Mouse (Mus musculus): ENCODE data around the gene Nubpl. TPM values are rescaled to one million over a fixed set of nuclear protein-coding genes. Genes with fewer than 3 reads are reported as not detected.
A peak's percentile ranks its signal among the peaks of the same experiment; 100 is the strongest.
"Not testable (repeated sequence)": the region's sequence is repeated elsewhere in the genome, so short reads cannot be mapped to it uniquely, and the experiment has no call there.

Gene Nubpl
- 1 to 10 TPM; 9.4 to 9.9 TPM for total RNA-seq (2021)
- long read RNA-seq, experiment 1, transcript Nubpl-201 (11 exons, 2,987 nt) = major isoform, 21 of 24 reads
- long read RNA-seq, experiment 1, partial matches to known transcripts = 1 of 24 reads
- long read RNA-seq, experiment 1, other reads (novel, unspliced or antisense) = 2 of 24 reads
- long read RNA-seq, experiment 2, transcript Nubpl-201 (11 exons, 2,987 nt) = major isoform, 6 of 6 reads
- long read RNA-seq, experiment 2, partial matches to known transcripts = 0 of 6 reads
- long read RNA-seq, experiment 2, other reads (novel, unspliced or antisense) = 0 of 6 reads

GRCm38 (mm10) chr12:52097650-52098070 lies at the start of gene Nubpl:
Gene Nubpl, plus strand, starts transcription at chr12:52097737.
- DNase-seq = peak; percentile 94 to 96

GRCm38 (mm10) chr12:52049324-52049723 lies 48.2 kb upstream of the Nubpl start:
- DNase-seq = no peak

DNA sequence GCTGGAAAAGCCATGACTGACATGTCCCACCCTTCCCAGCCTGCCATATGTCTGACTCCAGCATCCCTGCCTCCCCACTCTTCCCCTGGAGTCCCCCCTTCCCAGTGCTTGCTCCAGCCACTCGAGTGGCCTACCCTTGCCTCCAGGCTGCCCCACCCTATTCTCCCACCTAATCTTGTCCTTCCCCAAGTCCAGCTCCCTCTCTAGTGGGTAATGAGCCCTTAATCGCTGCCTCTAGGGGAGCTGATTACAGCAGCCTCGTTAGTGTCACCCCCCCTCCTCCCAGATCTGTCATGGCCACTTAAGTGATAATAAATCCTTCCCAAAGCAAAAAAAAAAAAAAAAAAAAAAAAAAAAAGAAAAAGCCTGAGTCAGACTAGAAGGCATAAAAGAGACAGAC lies 18.2 kb upstream of the Nubpl start:
- not testable (repeated sequence) for DNase-seq

GRCm38 (mm10) chr12:52097049-52097649 lies 388 bp upstream of the Nubpl start:
- DNase-seq = no peak

GRCm38 (mm10) chr12:52120276-52120675 lies 22.7 kb downstream of the Nubpl start:
- no peak for DNase-seq

GRCm38 (mm10) chr12:52126407-52126806 lies 28.9 kb downstream of the Nubpl start:
- DNase-seq = no peak

DNA sequence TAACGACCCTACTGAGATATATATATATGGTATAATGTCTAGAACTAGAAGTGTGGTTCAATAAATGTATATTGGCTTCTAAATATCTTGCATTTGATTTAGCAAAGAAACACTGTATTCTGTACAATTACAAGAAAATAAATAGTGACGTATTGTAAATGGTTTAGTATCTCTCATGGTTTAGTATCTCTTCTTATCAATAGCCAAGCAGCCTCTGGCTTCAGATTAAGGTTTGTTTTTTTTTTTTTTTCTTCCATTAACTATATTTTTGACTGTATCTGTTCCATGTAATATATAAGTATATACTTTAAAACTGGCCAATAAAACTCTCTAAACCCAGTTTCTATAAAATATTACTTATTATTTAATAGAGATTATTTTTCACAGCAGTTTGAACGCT lies 31.5 kb downstream of the Nubpl start:
- no peak for DNase-seq

GRCm38 (mm10) chr12:52132256-52132655 lies 34.7 kb downstream of the Nubpl start:
- peak in 1 of 2 experiments; percentile 33 for DNase-seq

DNA sequence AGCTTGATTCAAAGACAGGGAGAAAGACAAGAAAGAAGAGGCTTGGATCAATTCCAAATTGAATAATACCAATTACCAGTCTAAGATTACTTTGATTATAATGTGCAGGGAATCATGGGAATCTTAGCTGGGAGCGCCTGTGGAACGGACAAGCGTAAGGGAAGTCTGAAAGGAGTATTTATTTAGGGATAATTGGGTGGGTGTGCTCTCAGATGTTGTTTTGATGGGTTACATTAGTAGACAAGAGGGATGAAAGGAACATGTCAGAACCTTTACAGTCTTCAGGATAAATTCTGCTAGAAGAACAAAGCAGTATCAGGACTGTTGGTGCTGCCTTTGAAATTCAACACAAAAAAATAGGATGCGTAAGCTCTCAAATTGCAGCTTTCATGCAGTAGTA lies 40.8 kb downstream of the Nubpl start:
- no peak for DNase-seq

DNA sequence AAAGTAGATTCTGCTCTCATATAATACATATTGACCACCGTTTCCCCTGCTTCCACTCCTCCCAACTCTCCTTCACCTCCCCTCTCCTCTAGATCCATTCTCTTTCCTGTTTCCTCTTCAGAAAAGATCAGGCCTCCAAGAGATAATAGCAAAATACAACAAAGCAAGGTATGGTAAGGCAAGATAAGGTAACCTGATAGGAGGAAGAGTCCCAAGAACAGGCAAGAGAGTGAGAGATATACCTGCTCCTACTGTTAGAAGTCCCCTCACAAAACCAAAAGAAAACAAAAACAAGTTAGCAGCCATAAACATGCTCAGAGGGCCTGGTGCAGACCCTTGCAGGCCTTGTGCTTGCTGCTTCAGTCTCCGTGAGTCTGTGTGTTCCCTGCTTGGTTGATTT lies 49.1 kb downstream of the Nubpl start:
- no peak for DNase-seq

- DNase-seq = no peak
Measured at GRCm38 (mm10) chr12:52149448-52149847, 51.9 kb downstream of the Nubpl start.

GRCm38 (mm10) chr12:52152071-52152470 lies 54.5 kb downstream of the Nubpl start:
- no peak for DNase-seq

DNA sequence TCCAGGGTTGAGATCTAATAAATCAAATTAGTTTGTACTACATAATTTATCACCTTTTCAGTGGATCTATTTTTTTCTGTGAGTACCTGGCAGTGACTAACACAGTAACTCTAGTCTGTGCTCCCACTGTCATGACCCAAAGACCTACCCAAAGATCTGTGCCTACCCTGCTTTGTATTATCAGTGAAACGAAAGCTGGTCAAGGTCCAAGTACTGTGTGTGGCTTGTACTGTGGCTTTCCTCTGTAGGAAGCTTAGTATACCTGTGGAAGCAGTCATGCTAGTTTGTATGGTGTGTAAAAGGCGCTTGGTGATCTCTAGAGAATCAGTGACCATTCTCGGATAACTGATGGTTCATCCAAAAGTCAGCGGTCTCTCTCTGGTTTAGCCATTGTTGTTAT lies 57.4 kb downstream of the Nubpl start:
- no peak for DNase-seq

- DNase-seq = no peak
Measured at GRCm38 (mm10) chr12:52164414-52164813, 66.9 kb downstream of the Nubpl start.

GRCm38 (mm10) chr12:52186205-52186793 lies 88.8 kb downstream of the Nubpl start:
- DNase-seq = peak in 1 of 2 experiments; percentile 6

DNA sequence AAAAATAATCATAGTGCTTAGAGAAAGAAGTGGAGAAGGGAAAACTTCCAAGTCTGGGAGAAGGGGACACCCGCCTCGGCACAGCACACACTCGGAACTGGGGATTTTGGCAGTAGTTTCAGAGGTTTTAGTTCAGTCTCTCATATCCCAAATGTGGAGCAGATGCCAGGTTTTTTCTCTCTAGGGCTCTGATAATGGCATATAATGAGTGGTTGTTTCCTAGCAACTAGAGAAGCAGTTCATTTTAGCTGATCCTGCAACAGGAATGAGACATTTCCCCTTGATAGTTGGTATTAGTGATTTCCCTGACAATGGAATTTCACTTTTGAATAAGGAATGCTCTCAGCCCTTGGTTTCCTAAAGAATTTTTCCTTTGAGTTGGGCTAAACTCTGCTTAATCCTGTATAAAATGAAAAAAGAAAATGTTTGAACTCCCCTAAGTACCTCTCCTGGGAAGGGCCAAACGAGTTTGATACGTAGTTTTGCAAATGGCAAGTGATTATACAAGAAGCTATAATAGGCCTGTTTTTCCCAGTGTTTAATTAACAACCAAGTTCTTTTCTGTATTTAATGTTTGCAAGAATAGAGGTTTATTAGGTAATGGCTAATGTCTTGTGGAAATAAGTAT lies 89.5 kb downstream of the Nubpl start:
- DNase-seq = peak in 1 of 2 experiments; percentile 4

GRCm38 (mm10) chr12:52198471-52198870 lies 100.9 kb downstream of the Nubpl start:
- no peak for DNase-seq

GRCm38 (mm10) chr12:52209121-52209610 lies 111.6 kb downstream of the Nubpl start:
- DNase-seq = no peak

DNA sequence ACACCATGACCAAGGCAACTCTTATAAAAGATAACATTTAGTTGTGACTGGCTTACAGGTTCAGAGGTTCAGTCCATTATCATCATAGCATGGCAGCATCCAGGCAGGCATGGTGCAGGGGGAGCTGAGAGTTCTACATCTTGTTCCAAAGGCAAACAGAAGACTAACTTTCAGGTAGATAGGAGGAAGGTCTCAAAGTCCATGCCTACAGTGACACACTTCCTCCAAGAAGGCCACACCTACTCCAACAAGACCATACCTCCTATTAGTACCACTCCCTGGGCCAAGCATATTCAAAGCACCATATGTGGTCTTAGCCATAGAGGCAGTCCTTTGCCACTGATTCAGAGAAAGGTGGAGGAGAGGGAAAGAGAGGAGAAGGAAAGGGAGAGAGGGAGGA lies 113.6 kb downstream of the Nubpl start:
- DNase-seq = no peak

DNA sequence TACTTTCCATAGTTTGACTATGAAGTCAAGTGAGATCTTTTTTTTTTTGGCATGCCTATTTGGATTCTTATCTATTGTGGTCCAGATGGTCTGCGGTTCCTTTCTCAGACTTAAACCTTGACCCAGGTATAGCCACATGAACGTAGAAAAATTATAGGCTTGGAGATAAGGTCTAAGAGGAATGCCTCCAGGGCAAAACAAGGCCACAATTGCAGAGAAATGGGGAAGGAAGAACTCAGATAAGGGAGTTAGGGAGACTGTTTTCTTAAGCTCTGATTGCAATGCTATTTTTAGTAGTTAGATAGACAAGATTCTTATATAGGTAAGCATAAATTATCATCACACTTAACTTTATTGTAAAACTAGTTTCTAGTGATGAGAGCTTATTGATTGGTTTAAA lies 117.3 kb downstream of the Nubpl start:
- DNase-seq = no peak

- no peak for DNase-seq
Measured at GRCm38 (mm10) chr12:52224954-52225353, 127.4 kb downstream of the Nubpl start.

DNA sequence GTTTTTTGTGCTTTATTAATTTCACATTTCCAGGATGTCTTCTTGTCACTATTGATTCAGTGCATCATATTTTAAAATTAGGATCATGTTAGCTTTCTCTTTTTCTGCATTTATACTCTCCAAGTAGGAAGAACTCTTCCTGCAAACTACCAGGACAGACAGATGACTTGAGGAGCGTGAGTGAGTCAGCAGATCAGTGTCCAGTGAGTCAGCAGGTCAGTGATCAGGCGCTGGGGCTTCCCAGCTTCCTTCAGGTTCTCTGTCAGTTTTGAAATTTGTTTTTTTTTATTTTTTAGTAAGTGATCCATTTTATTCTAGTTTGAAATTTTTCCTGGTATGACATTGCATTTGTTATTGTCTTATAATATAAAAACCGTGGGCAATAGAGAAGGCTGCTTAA lies 131.2 kb downstream of the Nubpl start:
- DNase-seq = no peak

DNA sequence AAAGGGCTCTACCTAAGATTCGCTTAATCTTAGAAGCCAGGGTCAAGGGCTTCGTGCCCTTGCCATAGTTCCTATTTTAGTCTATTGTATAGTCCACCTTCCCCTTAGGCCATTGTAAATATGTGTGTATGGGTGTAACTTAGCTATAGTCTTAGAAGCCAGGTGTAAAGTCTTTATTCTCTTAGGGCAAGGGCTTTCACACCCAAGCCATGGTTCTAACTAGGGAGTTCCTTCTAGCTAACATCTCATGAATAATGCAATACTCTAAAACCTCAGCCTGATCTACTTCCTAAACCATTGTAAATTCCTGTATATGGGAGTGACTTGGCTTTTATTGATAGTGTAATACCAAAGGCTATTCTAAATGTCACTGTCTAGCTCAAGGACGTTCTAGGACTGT lies 134.4 kb downstream of the Nubpl start:
- not testable (repeated sequence) for DNase-seq

Data from heart, adult 18-20 months (tissue).